Mouse (Mus musculus) kidney, embryonic 14.5 days (tissue): ENCODE measurements around the gene Pfkfb1. TPM values are rescaled to one million over a fixed set of nuclear protein-coding genes. Genes with fewer than 3 reads are reported as not detected.

Experiments
- ATAC-seq: fragments of 200-750 bp; cut with Nextera tagmentation; 2 replicates; pipeline ENCODE4 v1.8.0; 2017; ENCODE audit warnings: moderate number of reproducible peaks, mild to moderate bottlenecking, moderate TSS enrichment, moderate library complexity; ENCODE audit not compliant: low FRiP score, low TSS enrichment
- H3K27ac ChIP-seq: fragments of 300-500 bp; sonication (generic); 2 replicates; pipeline ENCODE4 v1.5.1; 2014; ENCODE audit warnings: low read depth, mild to moderate bottlenecking, low read length, moderate library complexity, mixed read lengths
- H3K27me3 ChIP-seq: fragments of 300-500 bp; sonication (generic); 2 replicates; pipeline ENCODE4 v1.6.1; 2014; ENCODE audit warnings: mild to moderate bottlenecking, low read length; ENCODE audit not compliant: control insufficient read depth, insufficient read depth
- H3K36me3 ChIP-seq: fragments of 300-500 bp; sonication (generic); 2 replicates; pipeline ENCODE4 v1.6.1; 2014; ENCODE audit warnings: low read length, mixed read lengths; ENCODE audit not compliant: control insufficient read depth, insufficient read depth
- H3K4me1 ChIP-seq: fragments of 300-500 bp; sonication (generic); 2 replicates; pipeline ENCODE4 v1.6.1; 2014; ENCODE audit warnings: low read length, mixed read lengths; ENCODE audit not compliant: control insufficient read depth, insufficient read depth
- H3K4me2 ChIP-seq: fragments of 300-500 bp; sonication (generic); replicated peaks from 2 replicates; pipeline ENCODE4 v1.6.1; 2014; ENCODE audit warnings: low read depth, mild to moderate bottlenecking, low read length
- H3K4me3 ChIP-seq: fragments of 300-500 bp; sonication (generic); 2 replicates; pipeline ENCODE4 v1.5.1; 2014; ENCODE audit warnings: mild to moderate bottlenecking, low read length
- H3K9ac ChIP-seq: fragments of 300-500 bp; sonication (generic); 2 replicates; pipeline ENCODE4 v1.6.1; 2014; ENCODE audit warnings: low read depth, mild to moderate bottlenecking, low read length, moderate library complexity
- H3K9me3 ChIP-seq: fragments of 300-500 bp; sonication (generic); 2 replicates; pipeline ENCODE4 v1.6.1; 2016; ENCODE audit warnings: low read length; ENCODE audit not compliant: control insufficient read depth
- WGBS: fragments of 180-500 bp; shearing (Covaris S2); extraction: QIAGEN DNeasy Blood & Tissue Kit; methylation state at CpG from one replicate; pipeline ENCODE4 v1.1.7; 2014; 5-methylcytosine and 5-hydroxymethylcytosine counted together
- polyA plus RNA-seq: library from polyadenylated mRNA; unstranded; fragments of >200 nt; fragmentation: Nextera tagmentation; extraction: Ambion mirVana; gene quantifications from 2 replicates; pipeline ENCODE4 v1.2.1, GENCODE M21; 2014

The Pfkfb1 gene
- 6.7 and 8.6 TPM in 2 replicates for polyA plus RNA-seq

GRCm38 (mm10) chrX:150588023-150588764 lies at the start of gene Pfkfb1:
Pfkfb1 (plus strand) TSS chrX:150588229.
- H3K27me3 ChIP-seq: no peaks in the 10 kb centered on the region
- H3K27ac ChIP-seq: peak within 1 kb of the TSS; percentile 73; the same call in 1 of the 2 replicates
- H3K9ac ChIP-seq: peak within 1 kb of the TSS; percentile 62
- peaks cover 8% of the 10 kb centered on the region; the same call in 1 of the 2 replicates for H3K36me3 ChIP-seq
- no peaks in the 10 kb centered on the region for H3K9me3 ChIP-seq
- 29% methylated on average over 35 of the region's 35 CpGs for WGBS
- H3K4me3 ChIP-seq: peak within 1 kb of the TSS; percentile 53
- peak; percentile 95 for ATAC-seq
- no peaks in the 10 kb centered on the region for H3K4me1 ChIP-seq
- H3K4me2 ChIP-seq: peak within 1 kb of the TSS; percentile 53

- H3K36me3 ChIP-seq: no peaks in the 10 kb centered on the region
- H3K4me1 ChIP-seq: no peaks in the 10 kb centered on the region
- H3K4me2 ChIP-seq: no peak overlapping the region
- no peaks in the 10 kb centered on the region for H3K27me3 ChIP-seq
- H3K4me3 ChIP-seq: no peak overlapping the region
- H3K9me3 ChIP-seq: no peaks in the 10 kb centered on the region
- ATAC-seq: no peak
- 95% methylated on average over 2 of the region's 2 CpGs for WGBS
- no peak overlapping the region for H3K27ac ChIP-seq
- no peak overlapping the region for H3K9ac ChIP-seq
Measured at GRCm38 (mm10) chrX:150540111-150540510, 47.9 kb upstream of the Pfkfb1 start.

GRCm38 (mm10) chrX:150541684-150542083 lies 46.3 kb upstream of the Pfkfb1 start:
- Histone ChIP-seq H3K27me3 (no peaks in the 10 kb centered on the region), H3K4me1 (no peaks in the 10 kb centered on the region), H3K9me3 (no peaks in the 10 kb centered on the region), H3K4me3 (no peak overlapping the region), H3K36me3 (no peaks in the 10 kb centered on the region), H3K27ac (no peak overlapping the region), H3K4me2 (no peak overlapping the region), H3K9ac (no peak overlapping the region)
- ATAC-seq: no peak

GRCm38 (mm10) chrX:150547239-150547638 lies 40.8 kb upstream of the Pfkfb1 start, which contains the start of gene Alas2:
Alas2 (plus strand) TSS chrX:150547375.
- H3K4me1 ChIP-seq: no peaks in the 10 kb centered on the region
- peaks cover 3% of the 10 kb centered on the region; the same call in 1 of the 2 replicates for H3K36me3 ChIP-seq
- no peak within 1 kb of the TSS for H3K9ac ChIP-seq
- no peaks in the 10 kb centered on the region for H3K27me3 ChIP-seq
- no peak within 1 kb of the TSS for H3K4me2 ChIP-seq
- no peaks in the 10 kb centered on the region for H3K9me3 ChIP-seq
- ATAC-seq: no peak
- WGBS: 49% methylated on average over 5 of the region's 5 CpGs
- no peak within 1 kb of the TSS for H3K4me3 ChIP-seq
- no peak within 1 kb of the TSS for H3K27ac ChIP-seq

GRCm38 (mm10) chrX:150549639-150550038 lies 38.4 kb upstream of the Pfkfb1 start:
- Histone ChIP-seq H3K4me1 (no peaks in the 10 kb centered on the region), H3K27me3 (no peaks in the 10 kb centered on the region), H3K4me3 (no peak overlapping the region), H3K9ac (no peak overlapping the region), H3K4me2 (no peak overlapping the region), H3K27ac (no peak overlapping the region), H3K36me3 (peaks cover 3% of the 10 kb centered on the region; the same call in 1 of the 2 replicates), H3K9me3 (no peaks in the 10 kb centered on the region)
- no peak for ATAC-seq
- 88% methylated on average over 3 of the region's 3 CpGs for WGBS

- H3K4me1 ChIP-seq: no peaks in the 10 kb centered on the region
- H3K4me2 ChIP-seq: no peak overlapping the region
- H3K27me3 ChIP-seq: no peaks in the 10 kb centered on the region
- ATAC-seq: no peak
- H3K36me3 ChIP-seq: peaks cover 3% of the 10 kb centered on the region; the same call in 1 of the 2 replicates
- H3K4me3 ChIP-seq: no peak overlapping the region
- no peaks in the 10 kb centered on the region for H3K9me3 ChIP-seq
- 91% methylated on average over 2 of the region's 2 CpGs for WGBS
- H3K9ac ChIP-seq: no peak overlapping the region
- no peak overlapping the region for H3K27ac ChIP-seq
Measured at GRCm38 (mm10) chrX:150551986-150552385, 36.0 kb upstream of the Pfkfb1 start.

GRCm38 (mm10) chrX:150554032-150554431 lies 34.0 kb upstream of the Pfkfb1 start:
- Histone ChIP-seq H3K27me3 (no peaks in the 10 kb centered on the region), H3K9me3 (no peaks in the 10 kb centered on the region), H3K36me3 (peaks cover 3% of the 10 kb centered on the region; the same call in 1 of the 2 replicates), H3K27ac (no peak overlapping the region), H3K4me2 (no peak overlapping the region), H3K9ac (no peak overlapping the region), H3K4me1 (no peaks in the 10 kb centered on the region), H3K4me3 (no peak overlapping the region)
- WGBS: 91% methylated on average over 3 of the region's 3 CpGs
- no peak for ATAC-seq

- Histone ChIP-seq H3K4me1 (no peaks in the 10 kb centered on the region), H3K27ac (no peak overlapping the region), H3K9me3 (no peaks in the 10 kb centered on the region), H3K4me3 (no peak overlapping the region), H3K36me3 (peaks cover 3% of the 10 kb centered on the region; the same call in 1 of the 2 replicates), H3K9ac (no peak overlapping the region), H3K27me3 (no peaks in the 10 kb centered on the region; the same call in 1 of the 2 replicates), H3K4me2 (no peak overlapping the region)
- no peak for ATAC-seq
- 85% methylated on average over 12 of the region's 12 CpGs for WGBS
Measured at GRCm38 (mm10) chrX:150564644-150565357, 23.2 kb upstream of the Pfkfb1 start.

GRCm38 (mm10) chrX:150581921-150582320 lies 6.1 kb upstream of the Pfkfb1 start:
- H3K9me3 ChIP-seq: no peaks in the 10 kb centered on the region
- no peak overlapping the region for H3K4me2 ChIP-seq
- no peak overlapping the region for H3K9ac ChIP-seq
- H3K4me3 ChIP-seq: no peak overlapping the region
- no peaks in the 10 kb centered on the region for H3K4me1 ChIP-seq
- no peaks in the 10 kb centered on the region for H3K27me3 ChIP-seq
- no peak overlapping the region for H3K27ac ChIP-seq
- H3K36me3 ChIP-seq: peaks cover 12% of the 10 kb centered on the region; the same call in 1 of the 2 replicates
- ATAC-seq: no peak
